9 mouse cellular contexts compared by ENCODE assay signal in genomic region chr6:88871546-88871945, GRCm38 (mm10). TPM values are rescaled to one million over a fixed set of nuclear protein-coding genes. Genes with fewer than 3 reads are reported as not detected.
DNase-seq lines count a peak whose midpoint lies in the region; ATAC-seq lines count a peak whose summit lies in the region.
"Had no signal": no experiment of that assay in that cellular context is flagged by ENCODE, and none has a peak within 500 bp of the region (broad histone marks: within the 10 kb centered on the region; RNA-seq: fewer than 3 reads in every experiment).

No protein-coding gene starts in this region.

- no peak overlapping the region for H3K9ac ChIP-seq in embryonic facial prominence, embryonic 14.5 days (ENCODE audit: low read depth, low read length)
- H3K9ac ChIP-seq in neural tube, embryonic 15.5 days (replicated peaks), result no peak overlapping the region; the same call in 1 of the 2 replicates
- H3K9ac ChIP-seq: heart, embryonic 13.5 days had no signal

- no peaks in the 10 kb centered on the region for H3K27me3 ChIP-seq in embryonic facial prominence, embryonic 14.5 days (replicated peaks; ENCODE audit: control insufficient read depth, insufficient read depth, low read length)
- no peaks in the 10 kb centered on the region for H3K27me3 ChIP-seq in neural tube, embryonic 15.5 days (replicated peaks)

- H3K4me3 ChIP-seq in embryonic facial prominence, embryonic 14.5 days (ENCODE audit: low read depth, low read length), result no peak overlapping the region
- peak overlapping the region; percentile 86 for H3K4me3 ChIP-seq in neural tube, embryonic 15.5 days (replicated peaks)
- H3K4me3 ChIP-seq: heart, embryonic 13.5 days had no signal

- H3K9me3 ChIP-seq in embryonic facial prominence, embryonic 14.5 days (ENCODE audit: control insufficient read depth, low read length), result no peaks in the 10 kb centered on the region
- H3K9me3 ChIP-seq in neural tube, embryonic 15.5 days (replicated peaks), result no peaks in the 10 kb centered on the region

- H3K4me1 ChIP-seq in embryonic facial prominence, embryonic 14.5 days (ENCODE audit: control insufficient read depth, insufficient read depth, low read length), result peaks cover 10% of the 10 kb centered on the region
- H3K4me1 ChIP-seq in neural tube, embryonic 15.5 days, result peaks cover 56% of the 10 kb centered on the region

- DNase-seq in frontal cortex, postnatal 25 days (ENCODE audit: low spot score in 2 of 2), result no peak
- peak; percentile 82 for DNase-seq in embryonic facial prominence, embryonic 14.5 days (ENCODE audit: low spot score)
- DNase-seq in layer of hippocampus, adult 18-20 months (ENCODE audit: low spot score in 2 of 2), result peak; percentile 68 to 77
- no peak for DNase-seq in embryo, embryonic 11 days
- no peak for DNase-seq in kidney, postnatal 36 days
- no peak for DNase-seq in gastrocnemius, adult 8-10 months (ENCODE audit: low spot score in 2 of 2)

- 40% methylated on average over 8 of the region's 8 CpGs for WGBS in embryonic facial prominence, embryonic 14.5 days
- WGBS in neural tube, embryonic 15.5 days, result 20% methylated on average over 8 of the region's 8 CpGs

- H3K4me2 ChIP-seq in embryonic facial prominence, embryonic 14.5 days (ENCODE audit: low read depth, low read length), result 0 out of 2 replicates have a peak overlapping the region, but pooled peaks have one; percentile 20
- peak overlapping the region; percentile 81 for H3K4me2 ChIP-seq in neural tube, embryonic 15.5 days
- H3K4me2 ChIP-seq: heart, embryonic 13.5 days had no signal

- ATAC-seq in frontal cortex, adult (ENCODE audit: low TSS enrichment), result peak; percentile 31
- ATAC-seq in embryonic facial prominence, embryonic 14.5 days (ENCODE audit: low read depth), result peak; percentile 16; the same call in 1 of the 2 replicates
- peak; percentile 3; the same call in 1 of the 2 replicates for ATAC-seq in neural tube, embryonic 15.5 days (ENCODE audit: low FRiP score)

- no peaks in the 10 kb centered on the region for H3K36me3 ChIP-seq in embryonic facial prominence, embryonic 14.5 days (ENCODE audit: control insufficient read depth, insufficient read depth, low read length)
- no peaks in the 10 kb centered on the region; the same call in 1 of the 2 replicates for H3K36me3 ChIP-seq in neural tube, embryonic 15.5 days
- H3K36me3 ChIP-seq: heart, embryonic 13.5 days had no signal

- no peak overlapping the region; the same call in 1 of the 2 replicates for H3K27ac ChIP-seq in embryonic facial prominence, embryonic 14.5 days (replicated peaks; ENCODE audit: low read depth, low read length)
- peak overlapping the region; percentile 97 for H3K27ac ChIP-seq in neural tube, embryonic 15.5 days (replicated peaks)
- H3K27ac ChIP-seq: heart, embryonic 13.5 days had no signal

RNA-seq across cellular contexts. Expression of gene Podxl2, which starts 3.3 kb away (rescaled TPM):
- polyA plus RNA-seq in embryonic facial prominence, embryonic 14.5 days (2014; fragmentation: Nextera tagmentation; extraction: Ambion mirVana), result 83.4 and 95.9 TPM in 2 replicates
- 100 to 1,000 TPM; 172 to 184 TPM for total RNA-seq in layer of hippocampus, adult 18-20 months (2021)
- polyA plus RNA-seq in neural tube, embryonic 15.5 days (2015; fragmentation: Nextera tagmentation; extraction: Ambion mirVana), result 504 and 640 TPM in 2 replicates
- total RNA-seq in gastrocnemius, adult 8-10 months (2022), result 10 to 100 TPM; 66.1 to 68.8 (median 66.9) TPM

RNA-seq across cellular contexts. Expression of gene Mcm2, which starts 27.0 kb away (rescaled TPM):
- polyA plus RNA-seq in embryonic facial prominence, embryonic 14.5 days (2014; fragmentation: Nextera tagmentation; extraction: Ambion mirVana), result 94.6 and 117 TPM in 2 replicates
- total RNA-seq in layer of hippocampus, adult 18-20 months (2021), result 1 to 10 TPM; 5.0 to 8.8 TPM
- 20.5 and 52.5 TPM in 2 replicates for polyA plus RNA-seq in neural tube, embryonic 15.5 days (2015; fragmentation: Nextera tagmentation; extraction: Ambion mirVana)
- 1 to 10 TPM; 5.9 to 9.6 (median 7.8) TPM for total RNA-seq in gastrocnemius, adult 8-10 months (2022)

RNA-seq across cellular contexts. Expression of gene Abtb1, which starts 29.8 kb away (rescaled TPM):
- polyA plus RNA-seq in embryonic facial prominence, embryonic 14.5 days (2014; fragmentation: Nextera tagmentation; extraction: Ambion mirVana), result 21.0 and 25.9 TPM in 2 replicates
- total RNA-seq in layer of hippocampus, adult 18-20 months (2021), result 10 to 100 TPM; 32.5 to 35.4 TPM
- 42.4 and 45.4 TPM in 2 replicates for polyA plus RNA-seq in neural tube, embryonic 15.5 days (2015; fragmentation: Nextera tagmentation; extraction: Ambion mirVana)
- 10 to 100 TPM; 21.1 to 25.9 (median 22.0) TPM for total RNA-seq in gastrocnemius, adult 8-10 months (2022)

RNA-seq across cellular contexts. Expression of gene Tpra1, which starts 30.5 kb away (rescaled TPM):
- polyA plus RNA-seq in embryonic facial prominence, embryonic 14.5 days (2014; fragmentation: Nextera tagmentation; extraction: Ambion mirVana), result 44.9 and 52.1 TPM in 2 replicates
- 10 to 100 TPM; 38.4 to 46.0 TPM for total RNA-seq in layer of hippocampus, adult 18-20 months (2021)
- polyA plus RNA-seq in neural tube, embryonic 15.5 days (2015; fragmentation: Nextera tagmentation; extraction: Ambion mirVana), result 88.1 and 91.7 TPM in 2 replicates
- total RNA-seq in gastrocnemius, adult 8-10 months (2022), result 10 to 100 TPM; 22.8 to 25.8 (median 24.8) TPM

Comparison
In these comparisons a context has a peak if more than half of its experiments do, and no peak if none do; other contexts are left out.
1. DNase-seq: peak in embryonic facial prominence, embryonic 14.5 days (single experiment) and layer of hippocampus, adult 18-20 months (2 of 2); none in frontal cortex, postnatal 25 days (0 of 2), embryo, embryonic 11 days (single experiment), kidney, postnatal 36 days (0 of 2) and gastrocnemius, adult 8-10 months (0 of 2).
2. Peak in every context shown above with its lines, with median percentiles within 50 percentile points of each other: ATAC-seq.